Mouse (Mus musculus): ENCODE data around the gene Tmem131l. TPM values are rescaled to one million over a fixed set of nuclear protein-coding genes. Genes with fewer than 3 reads are reported as not detected.

Gene Tmem131l
- total and polyA plus RNA-seq, 2 experiments from 2014 or later: 37.5 to 65.0 TPM

DNA sequence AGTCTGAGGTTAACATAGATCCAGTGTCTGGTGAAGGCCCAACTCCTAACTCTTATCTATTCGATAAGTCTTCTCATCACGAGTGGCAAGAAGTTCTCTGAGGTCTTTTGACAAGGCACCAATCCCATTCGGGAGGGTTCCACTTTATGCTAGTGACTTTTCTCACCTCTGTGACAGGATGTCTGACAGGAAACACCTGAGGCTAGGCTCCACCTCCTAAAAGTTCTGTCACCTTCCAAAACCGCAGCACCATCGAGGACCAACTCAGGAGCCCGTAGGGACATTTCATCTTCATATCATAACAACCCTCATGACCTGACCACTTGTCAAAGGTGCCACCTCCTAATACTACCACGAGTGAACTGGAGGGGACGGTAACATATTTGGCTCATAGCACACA, 6.2 kb upstream of the Tmem131l start:
- H3K4me3 ChIP-seq (ENCODE audit: low read depth, low read length): no peak overlapping the region
- no peak overlapping the region for H3K9ac ChIP-seq
- no peak for DNase-seq
- no peak overlapping the region for H3K4me2 ChIP-seq (ENCODE audit: low read depth)
- TF ChIP-seq CTCF (IDR thresholded peaks at IDR 0.05; ENCODE audit: low read depth): no peak
- no peaks in the 10 kb centered on the region for H3K4me1 ChIP-seq (ENCODE audit: insufficient read depth)
- no peaks in the 10 kb centered on the region for H3K27me3 ChIP-seq (ENCODE audit: insufficient read depth, low read length)
- ATAC-seq: no peak
- 93% methylated on average over 8 of the region's 8 CpGs for WGBS
- no peak overlapping the region for H3K27ac ChIP-seq (ENCODE audit: low read depth, low read length)
- no peaks in the 10 kb centered on the region for H3K9me3 ChIP-seq (ENCODE audit: low read length)
- no peaks in the 10 kb centered on the region for H3K36me3 ChIP-seq (ENCODE audit: insufficient read depth)

DNA sequence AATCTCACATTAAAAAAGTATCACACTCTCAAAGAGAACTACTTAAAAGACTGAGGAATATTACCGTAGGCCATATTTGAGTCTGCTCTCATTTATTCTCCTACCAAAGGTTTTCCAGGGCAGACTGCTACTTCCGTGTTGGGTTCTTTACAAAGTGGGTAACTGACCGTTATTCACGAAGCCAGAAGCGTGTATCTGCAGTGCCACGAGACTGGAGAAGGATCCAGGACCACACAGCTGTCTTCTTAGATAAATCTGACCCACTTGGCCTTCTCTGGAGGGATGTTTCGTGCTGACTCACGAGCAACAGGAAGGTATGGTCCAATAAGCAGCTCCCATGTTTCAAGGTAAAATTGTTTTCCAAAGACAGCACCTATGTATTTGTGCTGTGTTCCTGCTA, 1.8 kb upstream of the Tmem131l start:
- 92% methylated on average over 8 of the region's 8 CpGs for WGBS
- peaks cover 14% of the 10 kb centered on the region for H3K4me1 ChIP-seq (ENCODE audit: insufficient read depth)
- H3K36me3 ChIP-seq (ENCODE audit: insufficient read depth): no peaks in the 10 kb centered on the region
- H3K9ac ChIP-seq: no peak overlapping the region
- H3K27ac ChIP-seq (ENCODE audit: low read depth, low read length): no peak overlapping the region
- no peak overlapping the region for H3K4me3 ChIP-seq (ENCODE audit: low read depth, low read length)
- no peak overlapping the region for H3K4me2 ChIP-seq (ENCODE audit: low read depth)
- no peak for DNase-seq
- no peaks in the 10 kb centered on the region for H3K27me3 ChIP-seq (ENCODE audit: insufficient read depth, low read length)
- H3K9me3 ChIP-seq (ENCODE audit: low read length): no peaks in the 10 kb centered on the region
- no peak for ATAC-seq
- TF ChIP-seq CTCF (IDR thresholded peaks at IDR 0.05; ENCODE audit: low read depth): no peak

DNA sequence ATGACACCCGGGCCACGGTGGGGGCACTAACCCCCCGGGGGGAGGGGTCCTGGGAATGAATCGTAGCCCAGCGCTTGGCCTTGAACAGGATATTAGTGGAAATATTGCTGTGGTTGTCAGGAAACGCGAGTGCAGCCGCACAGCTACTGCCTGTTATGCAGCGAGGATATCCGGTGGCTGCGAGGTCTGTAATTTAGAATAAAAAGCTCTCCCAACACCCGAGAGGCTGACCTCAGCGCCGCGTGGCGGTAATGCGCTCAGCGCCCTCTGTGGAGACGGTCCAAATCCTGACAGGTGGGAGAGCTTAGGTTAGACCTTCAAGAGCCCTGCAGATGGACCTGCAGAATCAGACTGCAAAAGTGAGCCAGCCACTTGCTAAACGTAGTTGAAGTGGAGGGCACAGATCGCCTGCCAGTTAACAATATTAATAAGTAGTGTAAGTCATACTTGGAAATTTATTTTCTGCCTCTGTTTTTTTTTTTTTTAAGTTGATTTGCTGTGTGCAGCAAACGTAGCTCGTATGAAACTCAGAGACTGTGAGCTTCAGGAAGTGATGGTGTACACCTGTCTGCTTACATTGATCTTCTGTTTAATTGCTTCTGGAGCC, 604 bp upstream of the Tmem131l start:
- H3K4me1 ChIP-seq (ENCODE audit: insufficient read depth): peaks cover 18% of the 10 kb centered on the region
- no peaks in the 10 kb centered on the region for H3K36me3 ChIP-seq (ENCODE audit: insufficient read depth)
- peak; percentile 52 for ATAC-seq
- 2% methylated on average over 23 of the region's 23 CpGs for WGBS
- no peaks in the 10 kb centered on the region for H3K27me3 ChIP-seq (ENCODE audit: insufficient read depth, low read length)
- no peak for DNase-seq
- peak overlapping the region; percentile 93 for H3K27ac ChIP-seq (ENCODE audit: low read depth, low read length)
- peak overlapping the region; percentile 82 for H3K4me2 ChIP-seq (ENCODE audit: low read depth)
- no peaks in the 10 kb centered on the region for H3K9me3 ChIP-seq (ENCODE audit: low read length)
- H3K4me3 ChIP-seq (ENCODE audit: low read depth, low read length): peak overlapping the region; percentile 97
- TF ChIP-seq CTCF (IDR thresholded peaks at IDR 0.05; ENCODE audit: low read depth): peak; percentile 32; the same call in 1 of the 2 replicates
- H3K9ac ChIP-seq: peak overlapping the region; percentile 98

DNA sequence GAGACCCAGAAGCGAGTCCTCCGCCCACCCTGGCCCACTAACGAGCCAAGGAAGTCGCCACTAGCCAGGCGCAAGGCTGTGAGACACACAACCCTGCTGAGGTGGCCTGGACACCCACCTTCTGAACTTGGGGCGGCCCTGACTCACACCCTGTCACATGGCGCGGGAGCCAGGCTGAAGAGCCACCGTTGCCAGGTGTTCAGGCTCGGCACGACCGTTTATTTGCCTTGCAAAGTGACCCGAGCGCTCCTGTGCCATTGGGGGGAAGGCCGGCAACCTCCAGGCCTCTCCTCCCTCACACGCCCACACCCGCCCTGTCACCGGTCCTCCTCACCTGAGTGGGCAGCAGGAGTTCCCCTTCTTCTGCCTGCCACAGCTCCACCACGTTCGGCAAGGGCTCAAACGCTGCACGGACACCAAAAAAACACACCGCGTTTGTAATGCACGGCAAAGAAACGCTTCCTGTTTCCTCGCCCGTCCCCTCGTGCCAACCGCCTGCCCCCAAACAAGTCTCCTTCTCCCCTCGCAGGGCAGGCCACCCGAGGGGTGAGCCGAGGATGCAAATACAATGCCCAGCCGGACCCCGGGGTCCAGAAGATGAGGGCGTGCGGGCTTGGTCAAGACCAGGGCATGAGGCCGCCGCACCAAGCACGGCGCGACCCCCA, 862 bp downstream of the Tmem131l start:
- H3K9ac ChIP-seq: peak overlapping the region; percentile 98
- peak overlapping the region; percentile 82 for H3K4me2 ChIP-seq (ENCODE audit: low read depth)
- H3K4me3 ChIP-seq (ENCODE audit: low read depth, low read length): peak overlapping the region; percentile 97
- H3K27me3 ChIP-seq (ENCODE audit: insufficient read depth, low read length): no peaks in the 10 kb centered on the region
- TF ChIP-seq CTCF (IDR thresholded peaks at IDR 0.05; ENCODE audit: low read depth): no peak
- no peaks in the 10 kb centered on the region for H3K36me3 ChIP-seq (ENCODE audit: insufficient read depth)
- DNase-seq (peak; percentile 69), ATAC-seq (peak; percentile 2)
- H3K27ac ChIP-seq (ENCODE audit: low read depth, low read length): peak overlapping the region; percentile 93
- peaks cover 28% of the 10 kb centered on the region for H3K4me1 ChIP-seq (ENCODE audit: insufficient read depth)
- WGBS: under 1% methylated on average over 42 of the region's 42 CpGs
- no peaks in the 10 kb centered on the region for H3K9me3 ChIP-seq (ENCODE audit: low read length)

DNA sequence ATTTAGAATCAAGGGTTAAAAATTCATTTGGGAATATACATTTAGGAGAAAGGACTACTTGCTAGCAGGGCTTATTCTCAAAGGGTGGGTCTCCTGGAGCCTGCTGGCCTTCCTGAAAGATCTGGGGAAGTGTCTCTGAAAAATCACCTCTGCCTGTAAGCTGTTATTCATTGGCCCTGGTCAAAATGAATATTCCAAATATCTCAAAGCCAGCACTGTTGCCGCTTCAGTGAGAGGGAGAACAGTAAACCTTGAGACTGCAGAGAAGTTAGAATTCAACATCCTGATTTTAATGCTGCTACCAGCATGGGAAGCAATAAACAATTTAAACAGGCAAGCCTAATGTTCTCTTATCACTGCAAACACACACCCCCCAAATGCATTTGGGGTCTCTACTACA, 1.8 kb downstream of the Tmem131l start:
- ATAC-seq (no peak), DNase-seq (no peak)
- Histone ChIP-seq H3K27me3 (ENCODE audit: insufficient read depth, low read length) (no peaks in the 10 kb centered on the region), H3K36me3 (ENCODE audit: insufficient read depth) (no peaks in the 10 kb centered on the region), H3K27ac (ENCODE audit: low read depth, low read length) (no peak overlapping the region; the same call in 1 of the 2 replicates), H3K4me3 (ENCODE audit: low read depth, low read length) (peak overlapping the region; percentile 97), H3K9ac (peak overlapping the region; percentile 98), H3K4me2 (ENCODE audit: low read depth) (peak overlapping the region; percentile 82), H3K4me1 (ENCODE audit: insufficient read depth) (peaks cover 28% of the 10 kb centered on the region), H3K9me3 (ENCODE audit: low read length) (no peaks in the 10 kb centered on the region)
- WGBS: 19% methylated on average over 1 of the region's 1 CpGs
- no peak for TF ChIP-seq CTCF (IDR thresholded peaks at IDR 0.05; ENCODE audit: low read depth)

DNA sequence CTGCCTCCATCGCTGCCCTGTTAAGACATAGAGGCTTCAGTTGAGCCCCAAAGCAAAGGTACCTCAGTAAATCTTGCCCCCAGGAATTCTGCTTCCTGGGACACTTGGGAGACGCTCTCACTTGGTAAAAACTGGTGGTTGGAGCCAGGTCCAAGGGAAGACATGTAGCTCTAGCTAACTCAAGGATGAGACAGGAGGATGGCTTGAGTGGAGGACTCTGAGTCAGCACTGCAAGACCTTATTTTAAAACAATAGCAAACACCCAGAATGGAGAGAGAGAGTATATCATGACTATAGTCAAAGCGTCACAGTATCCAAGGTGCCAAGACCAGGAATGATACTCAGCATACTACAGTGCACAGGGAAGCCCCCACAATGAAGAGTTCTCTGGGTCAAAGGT, 2.4 kb downstream of the Tmem131l start:
- ATAC-seq: no peak
- TF ChIP-seq CTCF (IDR thresholded peaks at IDR 0.05; ENCODE audit: low read depth): no peak
- WGBS: 76% methylated on average over 3 of the region's 3 CpGs
- no peak overlapping the region for H3K27ac ChIP-seq (ENCODE audit: low read depth, low read length)
- no peaks in the 10 kb centered on the region for H3K36me3 ChIP-seq (ENCODE audit: insufficient read depth)
- H3K4me1 ChIP-seq (ENCODE audit: insufficient read depth): peaks cover 32% of the 10 kb centered on the region
- H3K9ac ChIP-seq: peak overlapping the region; percentile 98; the same call in 1 of the 2 replicates
- peak overlapping the region; percentile 97 for H3K4me3 ChIP-seq (ENCODE audit: low read depth, low read length)
- no peak for DNase-seq
- H3K27me3 ChIP-seq (ENCODE audit: insufficient read depth, low read length): no peaks in the 10 kb centered on the region
- peak overlapping the region; percentile 82 for H3K4me2 ChIP-seq (ENCODE audit: low read depth)
- H3K9me3 ChIP-seq (ENCODE audit: low read length): no peaks in the 10 kb centered on the region

DNA sequence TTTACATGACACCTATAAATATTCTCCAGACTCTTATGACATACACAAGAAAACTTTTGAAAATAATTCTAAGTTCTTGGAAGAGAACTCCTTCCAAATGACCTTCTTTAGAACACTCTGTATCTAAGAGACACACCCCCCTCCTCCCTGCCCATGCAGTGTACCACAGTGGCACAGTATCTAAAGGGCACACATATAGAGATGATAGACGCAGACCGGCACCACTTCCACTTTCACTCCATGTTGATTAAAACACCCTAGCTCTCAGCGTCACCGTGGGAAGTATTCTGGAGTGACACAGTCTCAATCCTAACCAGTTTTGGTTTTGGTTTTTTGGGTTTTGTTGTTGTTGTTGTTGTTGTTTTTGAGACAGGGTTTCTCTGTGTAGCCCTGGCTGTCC, 3.1 kb downstream of the Tmem131l start:
- Histone ChIP-seq H3K9ac (no peak overlapping the region), H3K27me3 (ENCODE audit: insufficient read depth, low read length) (no peaks in the 10 kb centered on the region), H3K9me3 (ENCODE audit: low read length) (no peaks in the 10 kb centered on the region), H3K36me3 (ENCODE audit: insufficient read depth) (no peaks in the 10 kb centered on the region), H3K4me3 (ENCODE audit: low read depth, low read length) (no peak overlapping the region), H3K27ac (ENCODE audit: low read depth, low read length) (no peak overlapping the region), H3K4me1 (ENCODE audit: insufficient read depth) (peaks cover 32% of the 10 kb centered on the region), H3K4me2 (ENCODE audit: low read depth) (no peak overlapping the region)
- no peak for ATAC-seq
- no peak for TF ChIP-seq CTCF (IDR thresholded peaks at IDR 0.05; ENCODE audit: low read depth)
- no peak for DNase-seq
- WGBS: 86% methylated on average over 4 of the region's 4 CpGs
